8 mouse cellular contexts compared by ENCODE assay signal in genomic region chr7:105639304-105639703, GRCm38 (mm10). TPM values are rescaled to one million over a fixed set of nuclear protein-coding genes. Genes with fewer than 3 reads are reported as not detected.
DNase-seq lines count a peak whose midpoint lies in the region; ATAC-seq and TF ChIP-seq lines count a peak whose summit lies in the region.

No protein-coding gene starts in this region.

- H3K36me3 ChIP-seq in heart, embryonic 11.5 days (ENCODE audit: control insufficient read depth, insufficient read depth, low read length): peaks cover 10% of the 10 kb centered on the region
- peaks cover 30% of the 10 kb centered on the region for H3K36me3 ChIP-seq in heart, embryonic 15.5 days
- H3K36me3 ChIP-seq in liver, embryonic 15.5 days (replicated peaks): peaks cover 23% of the 10 kb centered on the region

- H3K9ac ChIP-seq in heart, embryonic 11.5 days (ENCODE audit: low read depth, low read length): 0 out of 2 replicates have a peak overlapping the region, but pooled peaks have one; percentile 0
- H3K9ac ChIP-seq in heart, embryonic 15.5 days: peak overlapping the region; percentile 87; the same call in 1 of the 2 replicates
- H3K9ac ChIP-seq in liver, embryonic 15.5 days: peak overlapping the region; percentile 67

- TF ChIP-seq POLR2A in bone marrow macrophage, adult 2 months (IDR thresholded peaks at IDR 0.05; ENCODE audit: borderline replicate concordance, low read depth, low read length): no peak

- H3K9me3 ChIP-seq in heart, embryonic 11.5 days (replicated peaks; ENCODE audit: control insufficient read depth, low read length): no peaks in the 10 kb centered on the region
- H3K9me3 ChIP-seq in heart, embryonic 15.5 days (replicated peaks): no peaks in the 10 kb centered on the region
- no peaks in the 10 kb centered on the region for H3K9me3 ChIP-seq in liver, embryonic 15.5 days (replicated peaks)

- no peak for ATAC-seq in heart, embryonic 11.5 days (replicated peaks; ENCODE audit: insufficient number of reproducible peaks, low FRiP score, low TSS enrichment)
- no peak for ATAC-seq in heart, embryonic 15.5 days (replicated peaks; ENCODE audit: insufficient number of reproducible peaks, insufficient read depth, low FRiP score, low read depth)
- ATAC-seq in liver, embryonic 15.5 days (ENCODE audit: insufficient read depth): no peak

- H3K4me3 ChIP-seq in heart, embryonic 11.5 days (ENCODE audit: low read depth, low read length): peak overlapping the region; percentile 78
- H3K4me3 ChIP-seq in bone marrow macrophage, adult 2 months (ENCODE audit: insufficient read depth, low read length): peak overlapping the region; percentile 86
- H3K4me3 ChIP-seq in heart, embryonic 15.5 days: peak overlapping the region; percentile 71
- peak overlapping the region; percentile 76 for H3K4me3 ChIP-seq in liver, embryonic 15.5 days (replicated peaks)

- no peak overlapping the region for H3K27ac ChIP-seq in heart, embryonic 11.5 days (ENCODE audit: low read depth, low read length)
- no peak overlapping the region for H3K27ac ChIP-seq in bone marrow macrophage, adult 2 months (ENCODE audit: insufficient read depth, low read depth, low read length)
- H3K27ac ChIP-seq in heart, embryonic 15.5 days: no peak overlapping the region
- H3K27ac ChIP-seq in liver, embryonic 15.5 days (replicated peaks): no peak overlapping the region

- H3K27me3 ChIP-seq in heart, embryonic 11.5 days (ENCODE audit: control insufficient read depth, insufficient read depth, low read length): no peaks in the 10 kb centered on the region
- H3K27me3 ChIP-seq in heart, embryonic 15.5 days: no peaks in the 10 kb centered on the region
- H3K27me3 ChIP-seq in liver, embryonic 15.5 days: 0 out of 2 replicates have a peak, but pooled peaks cover 2% of the 10 kb centered on the region

- no peak for DNase-seq in heart, adult 18-20 months
- DNase-seq in c-Kit-positive CD71-positive TER-119-positive erythroid progenitor cells, embryonic 14.5 days (ENCODE audit: low spot score): no peak
- DNase-seq in left cerebral cortex, adult 9 months (ENCODE audit: low spot score in 2 of 2): no peak
- DNase-seq in B cell, adult 2 months: no peak

- peaks cover 10% of the 10 kb centered on the region for H3K4me1 ChIP-seq in heart, embryonic 11.5 days (ENCODE audit: control insufficient read depth, insufficient read depth, low read length)
- H3K4me1 ChIP-seq in bone marrow macrophage, adult 2 months (ENCODE audit: control insufficient read depth, insufficient read depth, low read length): peaks cover 27% of the 10 kb centered on the region
- peaks cover 33% of the 10 kb centered on the region for H3K4me1 ChIP-seq in heart, embryonic 15.5 days (replicated peaks)
- H3K4me1 ChIP-seq in liver, embryonic 15.5 days (replicated peaks): peaks cover 39% of the 10 kb centered on the region

- H3K4me2 ChIP-seq in heart, embryonic 11.5 days: peak overlapping the region; percentile 77
- peak overlapping the region; percentile 88 for H3K4me2 ChIP-seq in heart, embryonic 15.5 days
- H3K4me2 ChIP-seq in liver, embryonic 15.5 days: peak overlapping the region; percentile 96

- WGBS in heart, embryonic 11.5 days (ENCODE audit: insufficient replicate concordance): 67% methylated on average over 9 of the region's 9 CpGs
- WGBS in heart, embryonic 15.5 days: 56% methylated on average over 9 of the region's 9 CpGs
- 53% methylated on average over 9 of the region's 9 CpGs for WGBS in liver, embryonic 15.5 days (ENCODE audit: insufficient replicate concordance)

- no peak for TF ChIP-seq CTCF in bone marrow macrophage, adult 2 months (IDR thresholded peaks at IDR 0.05; ENCODE audit: low read depth, low read length)

RNA-seq across cellular contexts. Expression of gene Timm10b, which starts 0.6 kb away (rescaled TPM):
- 151 and 160 TPM in 2 replicates for polyA plus RNA-seq in heart, embryonic 11.5 days (2014; fragmentation: Nextera tagmentation; extraction: Ambion mirVana)
- total RNA-seq in heart, adult 18-20 months (2021): 10 to 100 TPM; 77.9 to 82.3 TPM
- 129 and 148 TPM in 2 replicates for polyA plus RNA-seq in bone marrow macrophage, adult 2 months (2012; ENCODE audit: insufficient read depth, insufficient read length, missing spikeins)
- polyA plus RNA-seq in heart, embryonic 15.5 days (2015; fragmentation: Nextera tagmentation; extraction: Ambion mirVana): 138 and 156 TPM in 2 replicates
- polyA plus RNA-seq in liver, embryonic 15.5 days (2015; fragmentation: Nextera tagmentation; extraction: Ambion mirVana): 94.4 and 98.5 TPM in 2 replicates

RNA-seq across cellular contexts. Expression of gene Arfip2, which starts 0.9 kb away (rescaled TPM):
- 48.5 and 57.3 TPM in 2 replicates for polyA plus RNA-seq in heart, embryonic 11.5 days (2014; fragmentation: Nextera tagmentation; extraction: Ambion mirVana)
- total RNA-seq in heart, adult 18-20 months (2021): 10 to 100 TPM; 11.6 to 12.4 TPM
- polyA plus RNA-seq in bone marrow macrophage, adult 2 months (2012; ENCODE audit: insufficient read depth, insufficient read length, missing spikeins): 31.7 and 36.4 TPM in 2 replicates
- 42.6 and 50.8 TPM in 2 replicates for polyA plus RNA-seq in heart, embryonic 15.5 days (2015; fragmentation: Nextera tagmentation; extraction: Ambion mirVana)
- 10.9 and 13.8 TPM in 2 replicates for polyA plus RNA-seq in liver, embryonic 15.5 days (2015; fragmentation: Nextera tagmentation; extraction: Ambion mirVana)

RNA-seq across cellular contexts. Expression of gene Gm45799, which starts 1.0 kb away (rescaled TPM):
- 30.2 and 39.0 TPM in 2 replicates for polyA plus RNA-seq in heart, embryonic 11.5 days (2014; fragmentation: Nextera tagmentation; extraction: Ambion mirVana)
- 1 to 10 TPM; 3.1 to 5.9 TPM for total RNA-seq in heart, adult 18-20 months (2021)
- 4.4 and 7.0 TPM in 2 replicates for polyA plus RNA-seq in bone marrow macrophage, adult 2 months (2012; ENCODE audit: insufficient read depth, insufficient read length, missing spikeins)
- polyA plus RNA-seq in heart, embryonic 15.5 days (2015; fragmentation: Nextera tagmentation; extraction: Ambion mirVana): 24.0 and 39.7 TPM in 2 replicates
- polyA plus RNA-seq in liver, embryonic 15.5 days (2015; fragmentation: Nextera tagmentation; extraction: Ambion mirVana): 14.4 and 24.6 TPM in 2 replicates

RNA-seq across cellular contexts. Expression of gene Trim3, which starts 5.9 kb away (rescaled TPM):
- polyA plus RNA-seq in heart, embryonic 11.5 days (2014; fragmentation: Nextera tagmentation; extraction: Ambion mirVana): 20.2 and 23.7 TPM in 2 replicates
- 10 to 100 TPM; 20.7 to 21.3 TPM for total RNA-seq in heart, adult 18-20 months (2021)
- polyA plus RNA-seq in bone marrow macrophage, adult 2 months (2012; ENCODE audit: insufficient read depth, insufficient read length, missing spikeins): 66.8 and 66.9 TPM in 2 replicates
- polyA plus RNA-seq in heart, embryonic 15.5 days (2015; fragmentation: Nextera tagmentation; extraction: Ambion mirVana): 26.5 and 36.0 TPM in 2 replicates
- polyA plus RNA-seq in liver, embryonic 15.5 days (2015; fragmentation: Nextera tagmentation; extraction: Ambion mirVana): 3.5 and 4.9 TPM in 2 replicates

RNA-seq across cellular contexts. Expression of gene Dnhd1, which starts 11.3 kb away (rescaled TPM):
- polyA plus RNA-seq in heart, embryonic 11.5 days (2014; fragmentation: Nextera tagmentation; extraction: Ambion mirVana): 0.87 and 1.1 TPM in 2 replicates
- under 1 TPM; 0.23 to 0.30 TPM for total RNA-seq in heart, adult 18-20 months (2021)
- 3.7 and 5.8 TPM in 2 replicates for polyA plus RNA-seq in bone marrow macrophage, adult 2 months (2012; ENCODE audit: insufficient read depth, insufficient read length, missing spikeins)
- 0.72 and 0.91 TPM in 2 replicates for polyA plus RNA-seq in heart, embryonic 15.5 days (2015; fragmentation: Nextera tagmentation; extraction: Ambion mirVana)
- 0.10 and 0.32 TPM in 2 replicates for polyA plus RNA-seq in liver, embryonic 15.5 days (2015; fragmentation: Nextera tagmentation; extraction: Ambion mirVana)

Comparison
In these comparisons a context has a peak if more than half of its experiments do, and no peak if none do; other contexts are left out.
1. H3K9ac ChIP-seq: peak in every context shown above with its lines; median percentile 87 in heart, embryonic 15.5 days; 67 in liver, embryonic 15.5 days; 0 in heart, embryonic 11.5 days.